Mouse (Mus musculus) forebrain, embryonic 16.5 days (tissue): Measurements from ENCODE around the gene Slc38a7. TPM values are rescaled to one million over a fixed set of nuclear protein-coding genes. Genes with fewer than 3 reads are reported as not detected.
A peak's percentile ranks its signal among the peaks of the same experiment; 100 is the strongest.

Experiments used
- ATAC-seq: fragments of 200-750 bp; cut with Nextera tagmentation; 2 replicates; pipeline ENCODE4 v1.8.0; 2017; ENCODE audit warnings: mild to moderate bottlenecking, moderate library complexity
- H3K27ac ChIP-seq: fragments of 300-500 bp; sonication (generic); 2 replicates; pipeline ENCODE4 v1.5.1; 2014; ENCODE audit warnings: low read length, control low read depth
- H3K27me3 ChIP-seq: fragments of 300-500 bp; sonication (generic); replicated peaks from 2 replicates; pipeline ENCODE4 v1.6.1; 2014; ENCODE audit warnings: low read length; ENCODE audit not compliant: control insufficient read depth, insufficient read depth
- H3K36me3 ChIP-seq: fragments of 300-500 bp; sonication (generic); 2 replicates; pipeline ENCODE4 v1.6.1; 2014; ENCODE audit not compliant: control insufficient read depth, insufficient read depth
- H3K4me1 ChIP-seq: fragments of 300-500 bp; sonication (generic); replicated peaks from 2 replicates; pipeline ENCODE4 v1.6.1; 2014; ENCODE audit warnings: low read length; ENCODE audit not compliant: control insufficient read depth, insufficient read depth
- H3K4me2 ChIP-seq: fragments of 300-500 bp; sonication (generic); 2 replicates; pipeline ENCODE4 v1.6.1; 2014; ENCODE audit warnings: mild to moderate bottlenecking, low read length, control low read depth
- H3K4me3 ChIP-seq: fragments of 300-500 bp; sonication (generic); replicated peaks from 2 replicates; pipeline ENCODE4 v1.5.1; 2014; ENCODE audit warnings: mild to moderate bottlenecking, low read length, control low read depth
- H3K9ac ChIP-seq: fragments of 300-500 bp; sonication (generic); replicated peaks from 2 replicates; pipeline ENCODE4 v1.6.1; 2014; ENCODE audit warnings: low read depth, low read length, control low read depth
- H3K9me3 ChIP-seq: fragments of 300-500 bp; sonication (generic); 2 replicates; pipeline ENCODE4 v1.6.1; 2016; ENCODE audit warnings: low read length; ENCODE audit not compliant: control insufficient read depth
- WGBS: fragments of 180-500 bp; shearing (Covaris S2); extraction: QIAGEN DNeasy Blood & Tissue Kit; methylation state at CpG from one replicate; pipeline ENCODE4 v1.1.7; 2014; 5-methylcytosine and 5-hydroxymethylcytosine counted together
- polyA plus RNA-seq: library from polyadenylated mRNA; unstranded; fragments of >200 nt; fragmentation: Nextera tagmentation; extraction: Ambion mirVana; gene quantifications from 2 replicates; pipeline ENCODE4 v1.2.1, GENCODE M21; 2015

Gene Slc38a7
- polyA plus RNA-seq: 29.9 and 31.1 TPM in 2 replicates

- peak within 1 kb of the TSS; percentile 76 for H3K4me3 ChIP-seq
- WGBS: 9% methylated on average over 22 of the region's 22 CpGs
- H3K27ac ChIP-seq: no peak within 1 kb of the TSS
Observed at GRCm38 (mm10) chr8:95853102-95853843, at the start of gene Slc38a7. Gene Slc38a7 (minus strand): TSS chr8:95853539.

GRCm38 (mm10) chr8:95901864-95902263 lies 48.5 kb upstream of the Slc38a7 start:
- Histone ChIP-seq H3K9ac (no peak overlapping the region), H3K27ac (no peak overlapping the region), H3K27me3 (no peaks in the 10 kb centered on the region), H3K4me1 (no peaks in the 10 kb centered on the region), H3K9me3 (no peaks in the 10 kb centered on the region), H3K36me3 (no peaks in the 10 kb centered on the region), H3K4me2 (no peak overlapping the region), H3K4me3 (no peak overlapping the region)
- WGBS: 22% methylated on average over 7 of the region's 7 CpGs
- no peak for ATAC-seq

More at GRCm38 (mm10) chr8:95853102-95853843, at the start of gene Slc38a7:
- ATAC-seq: peak; percentile 98
- Histone ChIP-seq H3K9me3 (no peaks in the 10 kb centered on the region), H3K36me3 (no peaks in the 10 kb centered on the region), H3K4me2 (peak within 1 kb of the TSS; percentile 86), H3K4me1 (peaks cover 10% of the 10 kb centered on the region), H3K9ac (peak within 1 kb of the TSS; percentile 76), H3K27me3 (no peaks in the 10 kb centered on the region)

GRCm38 (mm10) chr8:95893701-95894100 lies 40.4 kb upstream of the Slc38a7 start:
- no peaks in the 10 kb centered on the region for H3K27me3 ChIP-seq
- no peaks in the 10 kb centered on the region for H3K36me3 ChIP-seq
- no peak overlapping the region for H3K27ac ChIP-seq
- H3K9ac ChIP-seq: no peak overlapping the region
- H3K9me3 ChIP-seq: no peaks in the 10 kb centered on the region
- H3K4me2 ChIP-seq: no peak overlapping the region
- 85% methylated on average over 5 of the region's 5 CpGs for WGBS
- ATAC-seq: no peak
- H3K4me1 ChIP-seq: no peaks in the 10 kb centered on the region
- H3K4me3 ChIP-seq: no peak overlapping the region

GRCm38 (mm10) chr8:95888285-95889136 lies 35.2 kb upstream of the Slc38a7 start, which contains the start of gene Got2:
Gene Got2 (minus strand): TSS chr8:95888547.
- H3K9ac ChIP-seq: peak within 1 kb of the TSS; percentile 66
- peak within 1 kb of the TSS; percentile 71 for H3K4me3 ChIP-seq
- peaks cover 14% of the 10 kb centered on the region for H3K4me1 ChIP-seq
- H3K4me2 ChIP-seq: peak within 1 kb of the TSS; percentile 75
- no peaks in the 10 kb centered on the region for H3K9me3 ChIP-seq
- H3K36me3 ChIP-seq: no peaks in the 10 kb centered on the region
- no peaks in the 10 kb centered on the region for H3K27me3 ChIP-seq
- peak; percentile 90 for ATAC-seq
- H3K27ac ChIP-seq: peak within 1 kb of the TSS; percentile 25; the same call in 1 of the 2 replicates
- WGBS: 8% methylated on average over 31 of the region's 31 CpGs

GRCm38 (mm10) chr8:95887578-95888284 lies 34.4 kb upstream of the Slc38a7 start:
- ATAC-seq: peak; percentile 94
- Histone ChIP-seq H3K27ac (peak overlapping the region; percentile 25; the same call in 1 of the 2 replicates), H3K4me1 (peaks cover 14% of the 10 kb centered on the region), H3K4me2 (peak overlapping the region; percentile 75), H3K4me3 (peak overlapping the region; percentile 71), H3K9ac (peak overlapping the region; percentile 66), H3K27me3 (no peaks in the 10 kb centered on the region), H3K9me3 (no peaks in the 10 kb centered on the region), H3K36me3 (no peaks in the 10 kb centered on the region)
- WGBS: under 1% methylated on average over 38 of the region's 38 CpGs

- Histone ChIP-seq H3K4me2 (peak overlapping the region; percentile 75), H3K27ac (no peak overlapping the region), H3K9ac (peak overlapping the region; percentile 66), H3K4me1 (peaks cover 14% of the 10 kb centered on the region), H3K27me3 (no peaks in the 10 kb centered on the region), H3K36me3 (no peaks in the 10 kb centered on the region), H3K4me3 (peak overlapping the region; percentile 71), H3K9me3 (no peaks in the 10 kb centered on the region)
- 66% methylated on average over 17 of the region's 17 CpGs for WGBS
- ATAC-seq: no peak
Observed at GRCm38 (mm10) chr8:95886647-95887577, 33.6 kb upstream of the Slc38a7 start.

GRCm38 (mm10) chr8:95885966-95886365 lies 32.6 kb upstream of the Slc38a7 start:
- H3K4me1 ChIP-seq: peaks cover 14% of the 10 kb centered on the region
- H3K9ac ChIP-seq: no peak overlapping the region
- H3K9me3 ChIP-seq: no peaks in the 10 kb centered on the region
- no peak for ATAC-seq
- H3K4me2 ChIP-seq: no peak overlapping the region
- H3K36me3 ChIP-seq: no peaks in the 10 kb centered on the region
- 84% methylated on average over 5 of the region's 5 CpGs for WGBS
- H3K27me3 ChIP-seq: no peaks in the 10 kb centered on the region
- no peak overlapping the region for H3K27ac ChIP-seq
- no peak overlapping the region for H3K4me3 ChIP-seq

- no peaks in the 10 kb centered on the region for H3K27me3 ChIP-seq
- H3K36me3 ChIP-seq: no peaks in the 10 kb centered on the region
- no peak for ATAC-seq
- H3K4me3 ChIP-seq: no peak overlapping the region
- H3K4me1 ChIP-seq: peaks cover 14% of the 10 kb centered on the region
- no peak overlapping the region for H3K9ac ChIP-seq
- 77% methylated on average over 5 of the region's 5 CpGs for WGBS
- H3K4me2 ChIP-seq: no peak overlapping the region
- no peak overlapping the region for H3K27ac ChIP-seq
- H3K9me3 ChIP-seq: no peaks in the 10 kb centered on the region
Observed at GRCm38 (mm10) chr8:95885271-95885841, 32.0 kb upstream of the Slc38a7 start.
